Mouse (Mus musculus) brain, embryonic 14.5 days (tissue): ENCODE results near the gene Aak1. TPM values are rescaled to one million over a fixed set of nuclear protein-coding genes. Genes with fewer than 3 reads are reported as not detected.
A peak's percentile ranks its signal among the peaks of the same experiment; 100 is the strongest.
"Not testable (repeated sequence)": the region's sequence is repeated elsewhere in the genome, so short reads cannot be mapped to it uniquely, and the experiment has no call there.

ENCODE experiments used
- DNase-seq: peaks from one replicate; pipeline ENCODE4 v3.0.0-alpha.2; 2011; ENCODE audit warnings: low read depth
- CTCF ChIP-seq: fragments of 200-500 bp; IDR thresholded peaks from 2 replicates; pipeline ENCODE4 v1.5.1; 2012; ENCODE audit warnings: inconsistent platforms, mild to moderate bottlenecking, moderate library complexity, borderline replicate concordance; ENCODE audit not compliant: insufficient read depth, insufficient read length; ENCODE audit errors: extremely low read depth
- POLR2A ChIP-seq: fragments of 200-500 bp; IDR thresholded peaks from 2 replicates; pipeline ENCODE4 v1.6.1; 2012; ENCODE audit warnings: mild to moderate bottlenecking, inconsistent platforms, borderline replicate concordance; ENCODE audit not compliant: poor library complexity, insufficient read depth, insufficient read length, severe bottlenecking; ENCODE audit errors: extremely low read depth
- polyA plus RNA-seq: library from polyadenylated mRNA; depleted of rRNA; stranded (reverse); fragments of >200 nt; gene quantifications from 2 replicates; pipeline ENCODE4 v1.2.3, GENCODE M21; 2012

Aak1 gene
- polyA plus RNA-seq, 1 experiment, result 52.1 TPM

DNA sequence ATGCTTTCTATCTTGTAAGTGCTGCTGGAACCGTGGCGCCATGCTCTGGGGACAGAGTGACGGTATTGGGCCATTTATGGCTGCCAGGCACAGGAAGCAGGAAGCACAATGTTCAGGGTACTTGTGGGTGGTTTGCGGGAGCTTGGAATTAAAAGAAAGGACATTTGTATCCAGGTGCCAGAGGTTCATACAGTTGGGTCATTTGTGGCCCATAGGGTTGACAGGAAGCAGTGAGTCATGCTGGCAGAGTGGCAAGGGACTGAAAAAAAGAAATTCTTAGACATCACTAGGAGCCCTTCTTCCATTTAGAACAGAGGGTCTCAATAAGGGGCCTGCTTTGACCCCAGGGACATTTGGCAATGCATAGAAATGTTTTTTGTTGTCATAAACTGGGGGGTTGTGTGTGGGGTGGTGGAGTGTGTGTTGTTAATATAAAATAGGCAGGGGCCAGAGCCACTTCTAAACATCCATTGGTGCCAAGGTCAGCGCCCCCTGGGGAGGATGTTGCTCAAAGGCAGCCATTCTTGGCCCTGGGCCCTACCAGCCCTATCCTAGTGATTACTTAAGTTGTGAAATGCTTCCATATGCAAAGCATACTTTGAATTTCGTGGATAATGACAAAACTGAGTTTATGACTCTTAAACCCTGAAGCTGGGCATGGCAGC, 25.5 kb downstream of the Aak1 start:
- DNase-seq, result no peak
- TF ChIP-seq CTCF (no peak), POLR2A (no peak)

GRCm38 (mm10) chr6:86876451-86876850, 27.1 kb downstream of the Aak1 start:
- TF ChIP-seq POLR2A (no peak), CTCF (no peak)
- no peak for DNase-seq

DNA sequence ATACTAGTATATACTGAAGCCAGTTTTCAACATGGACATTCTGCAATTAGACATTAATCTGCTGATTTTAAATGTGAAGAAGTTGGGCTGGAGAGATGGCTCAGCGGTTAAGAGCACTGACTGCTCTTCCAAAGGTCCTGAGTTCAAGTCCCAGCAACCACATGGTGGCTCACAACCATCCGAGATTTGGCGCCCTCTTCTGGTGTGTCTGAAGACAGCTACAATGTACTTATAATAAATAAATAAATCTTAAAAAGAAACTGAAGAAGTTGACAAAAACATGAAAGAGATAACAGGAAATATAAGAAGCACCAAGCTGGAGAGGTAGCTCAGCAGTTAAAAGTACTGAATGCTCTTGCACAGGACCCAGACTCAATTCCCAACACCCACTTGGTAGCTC, 29.3 kb downstream of the Aak1 start:
- DNase-seq, result not testable (repeated sequence)

- DNase-seq, result peak; percentile 57
- TF ChIP-seq CTCF (no peak), POLR2A (no peak)
Measured at GRCm38 (mm10) chr6:86879314-86879713, 30.0 kb downstream of the Aak1 start.

DNA sequence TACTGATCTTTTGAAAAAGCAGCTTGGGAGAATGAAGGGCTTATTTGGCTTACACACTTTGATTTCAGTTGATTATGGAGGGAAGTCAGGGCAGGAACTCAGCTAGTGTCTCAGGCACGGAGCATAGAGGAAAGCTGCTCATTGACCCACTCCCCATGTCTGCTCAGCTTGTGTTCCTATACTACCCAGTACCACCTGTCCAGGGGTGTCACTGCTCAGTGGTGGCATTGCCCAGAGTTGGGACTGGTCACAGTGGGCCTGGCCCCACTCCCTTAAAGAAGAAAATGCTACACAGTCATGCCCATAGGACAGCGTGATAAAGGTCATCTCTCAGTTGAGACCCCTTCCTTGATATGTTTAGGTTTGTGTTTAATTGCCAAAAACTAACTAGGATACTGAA, 34.9 kb downstream of the Aak1 start:
- TF ChIP-seq POLR2A, result no peak
- TF ChIP-seq CTCF, result no peak
- no peak for DNase-seq

DNA sequence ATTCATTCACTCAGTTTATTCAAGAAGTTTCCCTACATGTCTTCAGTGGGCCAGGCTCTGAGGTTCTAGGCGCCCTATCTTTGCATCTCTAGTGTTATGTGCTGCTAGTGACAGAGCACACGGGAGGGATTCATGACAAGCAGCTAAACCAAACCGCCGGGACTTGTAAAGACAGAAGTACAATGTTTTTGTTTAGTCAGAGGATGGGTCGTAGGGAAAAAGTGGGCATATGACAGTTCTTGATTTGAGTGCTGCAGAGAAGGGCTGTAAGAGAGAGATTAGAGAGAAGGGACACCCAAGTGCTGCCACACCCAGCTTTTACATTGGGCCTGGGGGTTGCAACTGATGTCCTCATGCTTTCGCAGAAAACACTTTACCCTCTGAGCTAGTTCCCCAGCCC, 35.4 kb downstream of the Aak1 start:
- TF ChIP-seq POLR2A (no peak), CTCF (no peak)
- DNase-seq, result no peak

- no peak for TF ChIP-seq CTCF
- DNase-seq, result no peak
Measured at GRCm38 (mm10) chr6:86885816-86886529, 36.7 kb downstream of the Aak1 start.

GRCm38 (mm10) chr6:86886803-86887202, 37.5 kb downstream of the Aak1 start:
- no peak for TF ChIP-seq CTCF
- no peak for TF ChIP-seq POLR2A
- peak; percentile 17 for DNase-seq

DNA sequence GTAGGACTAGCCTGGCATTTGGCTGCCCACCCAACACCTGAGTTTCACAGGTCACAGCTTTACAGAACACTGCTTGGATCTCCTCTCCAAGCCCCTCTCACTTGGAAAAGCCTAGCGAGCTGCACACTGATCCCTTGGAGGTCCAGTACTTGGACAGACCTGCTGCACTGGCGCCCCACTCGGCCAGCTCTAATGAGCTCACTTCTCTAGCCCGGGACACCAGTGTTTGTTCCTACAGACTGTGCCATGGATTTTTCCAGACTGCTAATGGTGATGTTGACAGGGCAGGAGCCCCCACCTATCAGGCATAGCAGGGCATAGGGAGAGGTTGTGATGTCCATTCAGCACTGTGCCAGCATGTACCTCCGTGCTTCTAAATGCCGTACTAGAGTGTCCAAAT, 48.2 kb downstream of the Aak1 start:
- no peak for DNase-seq
- TF ChIP-seq POLR2A (no peak), CTCF (no peak)

DNA sequence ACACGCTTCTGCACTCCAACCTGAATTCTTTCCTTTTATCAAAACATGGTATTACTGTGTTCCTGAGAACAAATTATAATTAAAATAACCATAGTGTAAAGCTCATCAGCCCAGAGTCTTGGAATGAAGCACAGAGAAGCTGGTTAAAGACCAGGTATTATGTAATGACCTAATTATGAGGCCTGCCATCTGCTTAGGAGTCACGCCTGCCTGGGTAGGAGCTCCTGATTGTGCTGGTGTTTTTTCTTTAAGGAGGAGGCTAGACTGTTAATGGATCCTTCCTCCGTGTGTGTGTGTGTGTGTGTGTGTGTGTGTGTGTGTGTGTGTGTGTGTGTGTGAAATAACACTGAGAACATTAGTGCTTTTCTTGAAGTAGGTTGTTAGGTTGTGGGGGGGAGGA, 49.7 kb downstream of the Aak1 start:
- no peak for TF ChIP-seq CTCF
- TF ChIP-seq POLR2A, result no peak
- DNase-seq, result peak; percentile 31

GRCm38 (mm10) chr6:86899965-86900364, 50.6 kb downstream of the Aak1 start:
- no peak for DNase-seq
- TF ChIP-seq POLR2A, result no peak
- no peak for TF ChIP-seq CTCF

GRCm38 (mm10) chr6:86900546-86900945, 51.2 kb downstream of the Aak1 start:
- TF ChIP-seq POLR2A (no peak), CTCF (no peak)
- DNase-seq, result no peak
